Mouse (Mus musculus): ENCODE data around the gene S100a4. TPM values are rescaled to one million over a fixed set of nuclear protein-coding genes. Genes with fewer than 3 reads are reported as not detected.
A peak's percentile ranks its signal among the peaks of the same experiment; 100 is the strongest.

S100a4 gene
- total RNA-seq, 4 experiments from 2014 or later = 2.5 to 5.5 (median 4.9) TPM

DNA sequence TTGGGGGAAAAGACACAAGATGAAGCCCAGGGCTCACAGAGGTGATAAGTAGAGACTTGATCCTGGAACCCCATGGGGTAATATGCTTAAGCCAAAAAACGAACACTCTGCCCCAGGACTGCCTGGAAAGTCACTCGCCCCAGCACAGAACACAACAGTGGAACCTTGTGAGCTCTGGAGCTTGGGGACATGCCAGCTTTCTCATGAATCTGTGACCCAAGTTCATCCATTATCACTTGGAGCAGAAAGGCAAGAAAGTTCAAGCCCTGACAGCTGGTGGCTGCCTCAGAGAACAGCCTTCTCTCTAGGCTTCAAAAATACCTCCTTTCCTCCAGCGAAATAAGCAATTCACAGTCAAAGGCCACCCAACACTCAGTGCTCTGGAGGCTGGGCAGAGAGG is 4.2 kb upstream of the S100a4 start:
- no peak for DNase-seq (ENCODE audit: low spot score in 2 of 2)

DNA sequence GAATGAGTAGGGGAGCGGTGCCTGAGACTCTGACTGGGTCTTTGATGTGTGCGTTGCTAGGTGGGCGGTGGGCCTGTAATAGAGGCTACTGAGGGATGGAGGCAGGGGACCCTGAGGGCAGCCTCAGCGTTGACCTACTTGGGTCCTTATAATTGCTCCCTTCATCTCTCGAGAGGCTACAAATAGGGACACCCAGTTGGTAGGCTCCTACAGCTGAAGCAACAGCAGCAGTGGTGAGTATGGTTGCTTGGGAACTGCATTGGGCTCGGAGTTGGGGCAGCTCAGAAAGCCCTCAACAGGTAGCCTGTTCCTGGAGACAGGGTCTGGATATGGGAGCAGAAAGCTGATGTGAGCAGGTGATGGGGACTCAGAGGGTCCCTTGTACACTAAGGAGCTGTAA is 3.5 kb upstream of the S100a4 start:
- no peak for DNase-seq (ENCODE audit: low spot score in 2 of 2)

DNA sequence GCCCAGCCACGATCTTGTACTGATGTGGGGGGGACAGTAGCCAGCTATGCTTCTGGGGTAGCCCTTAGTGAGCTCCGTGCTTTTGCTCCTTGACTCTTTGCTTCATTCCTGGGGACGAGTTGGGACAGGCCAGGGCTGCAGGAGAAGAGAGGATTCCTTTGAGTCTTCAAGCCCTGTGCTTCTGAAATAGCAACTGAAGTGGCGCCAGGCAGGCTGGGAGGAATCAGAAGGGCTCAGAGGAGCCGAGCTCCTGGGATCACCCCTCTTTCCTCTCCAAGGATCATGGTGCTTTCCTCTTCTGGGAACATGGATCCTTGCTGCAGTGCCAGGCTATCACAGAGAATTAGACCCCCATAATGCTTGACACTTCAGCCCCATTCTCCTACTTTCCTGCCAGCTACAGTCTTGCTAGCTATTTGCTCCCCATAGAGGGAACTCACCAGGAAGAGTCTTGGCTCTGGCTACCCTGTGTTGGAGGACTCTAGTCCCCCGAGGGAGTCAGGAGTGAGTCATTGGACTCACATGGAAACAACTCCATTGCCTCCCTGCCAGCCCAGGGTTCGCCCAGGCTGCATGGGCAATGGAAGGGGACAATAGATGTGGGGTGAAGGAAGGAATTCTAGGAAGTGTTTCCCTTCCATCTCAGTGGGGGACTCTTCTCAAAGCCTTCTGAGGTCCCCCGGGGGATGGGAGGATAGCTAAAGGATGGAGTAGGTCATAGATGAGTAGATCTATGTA is 2.9 kb upstream of the S100a4 start:
- no peak for DNase-seq (ENCODE audit: low spot score in 2 of 2)

DNA sequence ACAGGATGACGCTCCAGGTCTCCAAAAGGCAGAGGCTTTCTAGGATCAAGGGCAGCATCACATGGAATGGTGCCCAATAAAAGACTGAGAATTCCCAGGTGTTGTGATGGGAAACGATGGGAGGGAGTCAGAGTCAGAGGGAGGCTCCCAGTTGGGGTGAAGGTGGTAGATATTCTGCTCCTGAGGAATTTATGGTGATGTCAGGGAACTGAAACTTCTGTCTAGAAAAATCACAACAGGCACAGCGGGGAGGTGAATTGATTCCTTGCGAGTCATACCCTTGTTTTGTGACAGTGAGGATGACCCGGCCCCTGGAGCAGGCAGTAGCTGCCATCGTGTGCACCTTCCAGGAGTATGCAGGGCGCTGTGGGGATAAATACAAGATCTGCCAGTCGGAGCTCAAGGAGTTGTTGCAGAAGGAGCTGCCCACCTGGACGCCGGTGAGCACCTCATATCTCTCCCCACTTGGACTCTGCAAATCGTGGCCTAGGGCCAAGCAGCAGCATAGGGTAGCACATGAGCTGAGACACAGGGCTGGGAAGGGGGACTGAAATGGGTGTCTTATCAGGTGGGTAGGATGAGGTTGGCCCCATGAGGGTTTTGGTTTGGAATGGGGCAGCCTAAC is 2.0 kb upstream of the S100a4 start, which contains the start of gene Gm42674:
Gene Gm42674, plus strand, starts transcription at position 419 of the 625 bp plus-strand sequence.
- DNase-seq (ENCODE audit: low spot score in 2 of 2) = no peak

DNA sequence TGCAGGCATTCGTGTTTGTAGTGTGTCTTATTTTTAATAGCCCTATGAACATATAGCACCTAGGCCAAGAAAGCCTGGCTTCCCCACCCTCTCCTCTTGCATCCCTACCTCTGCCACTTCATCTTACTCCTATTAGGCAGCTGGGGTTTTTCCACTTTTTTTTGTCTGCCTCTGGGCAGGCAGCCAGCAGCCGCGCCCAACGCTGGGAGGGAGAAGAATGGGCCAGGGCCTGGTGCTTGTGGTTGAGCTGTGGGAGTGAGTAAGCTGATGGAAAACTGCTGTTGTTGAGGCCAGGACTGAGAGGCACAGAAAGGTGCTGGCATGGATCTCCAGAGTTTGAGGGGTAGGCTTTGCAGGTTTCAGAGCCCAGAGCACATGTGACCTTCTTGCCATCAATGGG is 845 bp downstream of the S100a4 start:
- peak in 1 of 2 experiments; percentile 58 for DNase-seq (ENCODE audit: low spot score in 2 of 2)

DNA sequence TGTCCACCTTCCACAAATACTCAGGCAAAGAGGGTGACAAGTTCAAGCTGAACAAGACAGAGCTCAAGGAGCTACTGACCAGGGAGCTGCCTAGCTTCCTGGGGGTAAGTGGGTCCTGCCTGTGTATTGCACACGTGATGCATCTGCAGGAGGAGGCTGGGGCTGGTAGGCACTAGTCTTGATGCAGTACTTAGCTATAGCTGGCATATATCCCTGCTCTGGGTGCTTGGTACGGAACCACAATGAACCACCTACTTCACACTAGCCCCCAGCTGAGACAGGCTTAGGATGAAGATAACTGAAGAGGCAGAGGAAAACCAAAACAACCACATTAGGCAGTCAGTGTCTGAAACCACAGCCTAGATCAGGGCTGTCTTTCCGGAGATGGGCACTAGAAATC is 1.5 kb downstream of the S100a4 start:
- DNase-seq (ENCODE audit: low spot score in 2 of 2) = no peak

DNA sequence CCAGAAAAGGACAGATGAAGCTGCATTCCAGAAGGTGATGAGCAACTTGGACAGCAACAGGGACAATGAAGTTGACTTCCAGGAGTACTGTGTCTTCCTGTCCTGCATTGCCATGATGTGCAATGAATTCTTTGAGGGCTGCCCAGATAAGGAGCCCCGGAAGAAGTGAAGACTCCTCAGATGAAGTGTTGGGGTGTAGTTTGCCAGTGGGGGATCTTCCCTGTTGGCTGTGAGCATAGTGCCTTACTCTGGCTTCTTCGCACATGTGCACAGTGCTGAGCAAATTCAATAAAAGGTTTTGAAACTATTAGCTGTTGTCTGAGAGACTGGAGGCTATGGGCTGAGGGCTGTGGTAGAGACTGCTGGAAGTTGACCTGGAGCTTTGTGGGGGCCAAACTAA is 2.2 kb downstream of the S100a4 start:
- DNase-seq (ENCODE audit: low spot score in 2 of 2) = no peak

DNA sequence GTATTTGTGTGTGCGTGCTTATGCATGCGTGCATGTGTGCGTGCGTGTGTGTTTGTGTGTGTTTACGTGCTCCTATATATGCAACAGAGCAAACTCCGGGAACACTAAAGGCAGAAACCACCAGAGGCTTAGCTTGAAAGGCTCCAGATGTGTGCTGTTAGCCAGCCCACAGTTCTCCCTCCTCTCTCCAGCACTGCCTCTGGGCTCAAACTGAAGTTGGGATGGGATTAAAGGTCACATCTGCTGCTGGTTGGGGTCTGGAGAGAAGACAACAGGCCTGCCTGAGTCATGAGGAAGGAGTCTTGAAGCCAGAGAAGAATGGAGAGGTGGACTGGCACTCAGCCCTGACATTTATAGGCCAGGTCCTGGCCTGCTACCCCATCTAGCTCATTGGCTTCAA is 2.6 kb downstream of the S100a4 start:
- DNase-seq (ENCODE audit: low spot score in 2 of 2) = no peak

DNA sequence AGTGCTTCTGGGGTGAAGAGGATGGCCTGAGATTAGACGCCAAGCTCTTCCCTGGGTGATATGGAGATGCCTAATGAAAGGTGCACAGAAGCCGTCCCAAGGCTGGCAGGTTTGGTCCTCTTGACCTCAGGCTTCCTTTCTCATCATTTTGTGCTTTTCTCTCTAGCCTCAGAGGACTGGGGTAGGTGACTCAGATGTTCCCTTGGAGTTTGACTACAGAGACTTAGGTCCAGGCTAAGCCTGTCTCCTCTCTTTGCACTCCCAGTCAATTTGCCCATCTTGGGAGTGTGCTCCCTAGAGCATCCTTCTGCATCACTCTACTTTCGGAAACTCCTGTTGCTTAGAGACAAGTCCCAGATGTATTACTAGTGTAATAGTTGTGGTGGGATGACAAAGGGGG is 3.8 kb downstream of the S100a4 start:
- no peak for DNase-seq (ENCODE audit: low spot score in 2 of 2)

DNA sequence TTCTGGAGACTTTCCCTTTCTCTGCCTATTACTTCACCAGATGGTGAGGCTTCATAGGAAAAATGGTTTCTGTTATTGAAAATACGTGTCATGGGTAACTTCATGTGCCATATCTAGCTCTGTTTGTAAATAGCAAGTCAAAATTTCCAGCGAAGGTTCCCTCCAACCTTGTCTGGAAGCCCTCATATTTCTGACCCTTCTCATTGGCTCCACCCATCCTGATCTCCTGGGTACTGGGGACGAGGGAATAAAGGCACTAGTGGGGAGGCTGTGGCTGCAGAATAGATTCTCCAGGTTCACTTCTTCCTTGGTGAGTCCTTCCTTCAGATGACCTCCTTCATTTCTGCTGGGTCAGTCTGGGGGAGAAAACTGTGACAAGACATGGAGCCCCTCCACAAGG is 4.7 kb downstream of the S100a4 start, which contains the start of gene S100a5:
Gene S100a5, plus strand, starts transcription at position 301 of the 400 bp plus-strand sequence.
- DNase-seq (ENCODE audit: low spot score in 2 of 2) = no peak

DNA sequence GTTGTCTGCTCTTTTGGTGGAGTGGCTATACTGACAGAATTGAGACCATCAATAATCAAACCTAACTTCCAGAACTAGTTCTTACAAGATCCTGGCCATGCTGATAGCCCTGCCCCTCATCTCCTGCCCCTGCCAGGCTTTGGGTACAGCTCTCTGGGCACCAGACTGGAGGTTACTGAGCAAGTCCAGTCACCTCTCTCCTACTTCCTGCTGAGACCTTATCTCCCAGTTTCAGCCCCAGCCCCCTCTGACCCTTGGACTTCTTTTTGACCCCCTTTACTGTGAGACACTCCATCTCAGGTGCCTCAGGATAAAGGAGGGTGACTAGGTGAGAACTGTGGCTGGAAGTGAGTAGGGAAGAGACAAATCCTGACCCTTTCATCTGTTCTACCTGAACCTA is 5.5 kb downstream of the S100a4 start:
- DNase-seq (ENCODE audit: low spot score in 2 of 2) = no peak

DNA sequence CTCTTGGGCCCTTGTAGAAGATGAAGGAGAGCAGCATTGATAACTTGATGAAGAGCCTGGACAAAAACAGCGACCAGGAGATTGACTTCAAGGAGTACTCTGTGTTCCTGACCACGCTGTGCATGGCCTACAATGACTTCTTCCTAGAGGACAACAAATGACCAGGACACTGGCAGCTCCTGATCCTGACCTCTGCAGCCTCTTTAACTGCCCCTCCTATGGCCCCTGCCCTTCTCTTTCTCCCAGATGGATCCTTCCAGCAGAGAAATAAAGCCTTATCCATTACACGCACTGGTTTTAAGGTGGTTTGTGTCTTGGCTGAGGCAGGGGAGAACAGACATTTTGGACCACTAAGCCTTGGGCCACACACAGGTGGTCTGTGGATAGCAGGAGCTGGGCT is 7.9 kb downstream of the S100a4 start:
- DNase-seq (ENCODE audit: low spot score in 2 of 2) = no peak

DNA sequence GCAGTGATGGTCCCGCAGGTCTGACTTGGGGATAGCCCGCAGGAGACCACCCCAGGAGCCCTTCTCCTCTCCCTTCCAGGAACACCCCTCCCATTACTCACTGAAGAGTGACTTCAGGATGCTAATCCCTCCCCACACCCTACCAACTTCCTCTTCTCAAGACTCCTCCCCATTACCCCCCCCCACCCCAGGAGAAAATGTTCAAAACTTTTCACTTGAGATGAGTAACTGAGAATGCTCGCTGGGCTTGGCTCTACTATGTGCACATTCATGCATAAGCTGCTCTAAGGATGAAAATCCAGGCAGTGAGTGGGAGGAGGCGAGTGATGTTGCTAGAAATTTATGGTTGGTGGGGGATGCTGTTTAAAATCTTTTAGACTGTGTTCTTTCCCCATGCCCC is 8.5 kb downstream of the S100a4 start:
- DNase-seq (ENCODE audit: low spot score in 2 of 2) = no peak

DNA sequence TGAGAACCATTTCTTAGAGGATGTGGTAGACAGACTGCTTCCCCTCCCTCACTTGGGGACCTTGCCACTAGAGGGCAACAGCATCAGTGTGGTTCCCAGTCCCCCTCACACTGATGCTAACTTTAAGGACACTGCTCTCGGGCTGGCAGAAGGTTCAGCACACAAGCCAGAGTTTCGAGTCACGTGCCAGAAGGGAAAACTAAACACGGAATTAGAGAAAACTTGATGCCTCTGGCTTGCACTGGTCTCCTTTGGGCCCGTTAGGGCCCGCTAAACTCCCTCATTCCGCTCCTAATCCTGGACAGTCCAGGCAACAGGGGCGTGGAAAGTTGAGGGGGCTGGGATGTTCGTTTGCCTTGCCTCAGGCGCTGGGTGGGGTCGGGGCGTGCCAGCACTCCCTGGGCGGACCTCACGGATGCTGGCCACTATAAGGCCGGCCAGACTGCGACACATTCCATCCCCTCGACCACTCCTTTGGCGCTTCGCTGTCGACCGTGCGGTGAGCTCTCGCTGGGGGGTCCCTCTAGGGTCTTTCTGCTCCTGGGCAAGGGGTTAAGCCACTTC is 9.2 kb downstream of the S100a4 start, which contains the start of gene S100a6:
Gene S100a6, plus strand, starts transcription at position 155 of the 564 bp plus-strand sequence.
- no peak for DNase-seq (ENCODE audit: low spot score in 2 of 2)

DNA sequence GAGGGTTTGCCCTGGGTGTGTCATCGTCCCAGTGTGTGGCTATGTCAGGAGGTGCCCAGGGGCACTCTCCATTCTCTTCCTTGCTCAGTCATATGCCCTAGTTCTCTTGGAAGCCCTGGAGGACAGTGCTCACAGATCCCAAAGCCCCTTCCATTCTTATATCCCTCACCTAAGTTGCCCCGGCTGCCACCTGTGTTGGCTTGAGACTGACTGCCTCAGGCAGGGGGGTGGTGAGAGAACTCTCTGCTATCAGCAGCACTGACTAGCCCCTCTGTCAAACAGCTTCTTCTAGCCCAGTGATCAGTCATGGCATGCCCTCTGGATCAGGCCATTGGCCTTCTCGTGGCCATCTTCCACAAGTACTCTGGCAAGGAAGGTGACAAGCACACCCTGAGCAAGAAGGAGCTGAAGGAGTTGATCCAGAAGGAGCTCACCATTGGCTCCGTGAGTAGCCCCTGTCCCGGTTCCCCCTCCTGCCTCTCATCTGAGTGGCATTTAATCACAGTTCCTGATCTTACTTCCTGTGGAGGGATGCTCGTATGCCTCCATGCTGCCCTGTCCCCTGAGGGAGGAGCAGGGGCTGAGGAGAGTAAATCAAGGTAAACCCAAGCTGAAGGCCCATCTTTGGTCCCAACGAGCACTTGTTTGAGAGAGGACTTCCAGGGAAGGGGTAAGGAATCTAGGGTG is 10.0 kb downstream of the S100a4 start:
- no peak for DNase-seq (ENCODE audit: low spot score in 2 of 2)

DNA sequence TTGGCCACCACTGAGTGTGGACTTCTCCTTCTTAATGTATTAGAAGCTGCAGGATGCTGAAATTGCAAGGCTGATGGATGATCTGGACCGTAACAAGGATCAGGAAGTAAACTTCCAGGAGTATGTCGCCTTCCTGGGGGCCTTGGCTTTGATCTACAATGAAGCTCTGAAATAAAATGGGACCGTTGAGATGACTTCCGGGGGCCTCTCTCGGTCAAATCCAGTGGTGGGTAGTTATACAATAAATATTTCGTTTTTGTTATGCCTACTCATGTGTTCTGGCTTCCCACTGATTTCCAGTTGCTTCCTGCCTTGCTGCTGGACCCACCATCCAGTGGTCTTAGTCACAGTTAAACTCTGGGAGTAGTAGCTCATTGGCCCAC is 10.6 kb downstream of the S100a4 start:
- no peak for DNase-seq (ENCODE audit: low spot score in 2 of 2)

DNA sequence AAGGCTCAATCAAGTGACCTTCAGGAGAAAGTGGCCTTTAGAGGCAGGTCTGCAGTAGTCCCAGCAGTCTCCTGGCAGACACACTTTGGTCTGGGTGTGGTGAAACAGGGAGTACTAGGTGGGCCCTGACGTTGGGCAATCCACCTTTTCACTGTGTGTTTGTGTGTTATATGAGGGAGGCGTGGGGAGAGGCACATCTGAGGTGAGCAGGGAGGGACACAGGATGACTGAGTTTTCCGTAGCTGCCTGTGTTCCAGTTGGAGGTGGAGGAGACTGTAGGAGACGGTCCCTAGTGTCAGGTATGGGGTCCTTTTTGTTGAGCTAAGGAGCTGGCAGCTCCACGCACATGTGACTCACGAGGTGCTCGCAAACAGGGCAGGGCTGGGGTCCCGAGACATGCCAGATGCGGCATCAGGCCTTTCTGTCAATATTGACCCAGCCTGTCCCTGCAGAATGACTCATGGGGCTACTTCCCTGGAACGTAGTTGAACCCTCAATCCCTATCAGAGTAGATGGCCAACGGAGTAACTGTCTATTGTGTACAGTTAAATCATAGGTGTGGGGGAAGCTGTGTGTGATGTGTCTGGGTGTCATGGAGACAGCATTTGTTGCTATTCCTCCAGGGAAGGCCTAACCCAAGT is 11.2 kb downstream of the S100a4 start:
- no peak for DNase-seq (ENCODE audit: low spot score in 2 of 2)

DNA sequence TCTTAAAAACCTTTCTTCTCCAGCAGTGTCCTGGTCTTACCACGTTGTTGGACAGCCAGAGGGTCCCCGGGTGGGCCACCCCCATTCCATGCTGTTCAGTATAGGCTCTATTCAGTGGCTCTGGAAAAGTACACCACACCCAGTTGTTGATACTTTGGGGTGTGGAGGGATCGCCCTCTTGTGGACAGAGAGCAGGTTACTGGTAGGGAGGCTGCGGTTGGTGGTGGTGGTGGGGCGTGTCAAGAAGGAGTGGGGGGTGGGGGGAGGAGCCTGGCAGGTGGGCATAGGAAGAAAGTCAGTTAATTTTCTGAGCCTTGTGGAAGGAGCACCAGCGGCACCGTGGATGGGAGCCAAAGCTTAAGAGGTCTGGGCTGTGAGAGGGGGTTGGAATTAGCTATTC is 11.8 kb downstream of the S100a4 start:
- peak in 1 of 2 experiments; percentile 55 for DNase-seq (ENCODE audit: low spot score in 2 of 2)

DNA sequence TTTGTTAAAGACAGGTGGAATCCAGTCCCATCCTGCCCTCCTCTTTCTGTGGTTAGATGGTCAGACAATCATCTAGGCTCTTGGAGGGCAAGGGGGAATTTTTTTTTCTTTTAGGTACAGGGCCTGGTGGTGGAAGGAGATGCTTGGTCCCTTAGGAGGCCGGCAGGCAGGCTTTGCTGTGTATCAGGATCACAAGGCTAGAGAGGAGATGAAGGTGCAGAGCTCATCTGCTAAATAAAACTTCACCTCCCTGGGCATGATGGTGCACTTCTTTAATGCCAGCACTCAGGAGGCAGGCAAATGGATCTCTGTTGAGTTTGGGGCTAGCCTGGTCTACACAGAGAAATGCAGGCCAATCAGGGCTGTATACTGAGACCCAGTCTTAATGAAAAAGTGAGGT is 12.3 kb downstream of the S100a4 start:
- DNase-seq (ENCODE audit: low spot score in 2 of 2) = no peak

DNA sequence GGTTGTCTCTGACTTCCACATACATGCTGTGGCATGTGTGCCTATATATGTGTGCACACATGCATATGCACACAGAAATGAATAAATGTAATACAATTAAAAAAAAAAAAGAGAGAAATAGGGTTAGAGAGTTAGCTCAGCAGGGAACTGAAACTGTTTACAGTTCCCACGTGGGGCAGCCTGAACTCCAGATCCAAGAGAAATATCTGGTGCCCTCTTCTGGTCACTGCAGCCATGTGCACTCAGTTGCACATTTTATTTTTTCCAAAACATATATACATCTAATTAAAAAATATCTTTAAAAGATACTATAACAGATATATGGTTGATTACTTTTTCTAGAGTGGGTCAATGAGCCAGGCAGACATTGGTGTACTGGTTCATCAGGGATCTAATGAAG is 14.0 kb downstream of the S100a4 start:
- DNase-seq (ENCODE audit: low spot score in 2 of 2) = no peak

DNA sequence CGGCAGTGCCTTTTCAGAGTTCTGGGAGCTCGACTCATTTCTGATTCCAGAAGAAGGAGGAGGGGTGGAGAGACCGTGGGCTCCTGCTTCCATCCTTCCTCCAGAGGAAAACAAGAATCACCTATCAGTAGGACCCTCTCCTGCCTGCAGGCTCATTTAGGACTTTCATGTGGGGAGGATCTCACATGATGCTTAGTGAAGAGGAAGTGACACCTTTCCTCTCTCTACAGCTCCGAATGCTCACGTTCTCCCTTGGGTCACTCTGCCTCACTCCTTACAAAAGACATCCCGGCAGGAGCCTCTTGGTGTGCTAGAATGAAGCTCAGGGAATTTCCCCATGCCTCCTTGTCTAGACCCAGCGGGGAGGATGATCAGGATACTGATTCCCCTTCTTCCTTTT is 18.0 kb downstream of the S100a4 start:
- DNase-seq (ENCODE audit: low spot score in 2 of 2) = no peak
